In the genomic region with DNA sequence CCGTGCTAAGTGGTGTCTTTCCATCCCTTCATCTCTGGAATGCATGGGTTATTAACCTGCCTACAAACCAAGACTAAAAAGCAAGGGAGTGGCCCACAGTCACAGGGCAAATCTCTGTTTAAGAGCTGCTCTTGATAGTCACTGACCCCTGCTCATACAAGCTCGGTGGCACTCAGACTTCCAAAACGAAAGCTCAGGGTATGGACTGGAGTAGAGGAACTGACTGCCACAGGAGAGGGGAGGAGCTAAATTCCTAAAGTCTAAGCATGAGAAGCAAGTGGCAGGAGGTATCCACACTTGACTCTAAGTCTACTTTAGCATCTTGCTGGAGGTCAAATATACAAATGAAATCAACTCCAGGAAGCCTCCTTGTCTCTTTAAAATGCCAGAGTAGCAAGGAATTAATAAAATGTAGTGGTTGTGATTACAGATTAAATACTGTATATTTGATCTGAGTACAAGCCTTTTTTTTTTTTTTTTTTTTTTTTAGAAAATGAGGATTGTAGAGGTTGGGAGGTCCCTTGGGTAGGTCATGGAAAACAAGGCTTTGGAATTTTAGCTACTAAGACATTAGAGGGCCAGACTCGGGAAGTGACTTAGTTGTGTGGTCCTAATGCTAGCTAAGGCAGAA, we compare ENCODE assay signal across 8 mouse cellular contexts. TPM values are rescaled to one million over a fixed set of nuclear protein-coding genes. Genes with fewer than 3 reads are reported as not detected.
DNase-seq lines count a peak whose midpoint lies in the region; ATAC-seq lines count a peak whose summit lies in the region.

No protein-coding gene starts in this region.

- H3K4me3 ChIP-seq in forebrain, embryonic 10.5 days = peak overlapping the region; percentile 50; the same call in 1 of the 2 replicates
- no peak overlapping the region for H3K4me3 ChIP-seq in forebrain, embryonic 16.5 days (replicated peaks; ENCODE audit: low read length)
- H3K4me3 ChIP-seq in forebrain, embryonic 12.5 days (replicated peaks) = no peak overlapping the region
- H3K4me3 ChIP-seq in liver, embryonic 12.5 days = peak overlapping the region; percentile 58

- H3K27ac ChIP-seq in forebrain, embryonic 10.5 days = peak overlapping the region; percentile 80
- H3K27ac ChIP-seq in forebrain, embryonic 16.5 days (ENCODE audit: low read length) = no peak overlapping the region
- H3K27ac ChIP-seq in forebrain, embryonic 12.5 days = no peak overlapping the region
- no peak overlapping the region for H3K27ac ChIP-seq in liver, embryonic 12.5 days

- DNase-seq in forebrain, embryonic 10.5 days (ENCODE audit: extremely low spot score, low spot score) = no peak
- DNase-seq in 416B (ENCODE audit: low read depth) = peak; percentile 28
- DNase-seq in left cerebral cortex, adult 18-20 months (ENCODE audit: low spot score in 2 of 2) = no peak
- no peak for DNase-seq in frontal cortex, postnatal 10 days (ENCODE audit: low spot score in 2 of 2)
- DNase-seq in kidney, postnatal 4 days = no peak

- no peak overlapping the region for H3K4me2 ChIP-seq in forebrain, embryonic 16.5 days (ENCODE audit: low read length)
- peak overlapping the region; percentile 63; the same call in 1 of the 2 replicates for H3K4me2 ChIP-seq in forebrain, embryonic 12.5 days
- peak overlapping the region; percentile 87 for H3K4me2 ChIP-seq in liver, embryonic 12.5 days

- H3K9me3 ChIP-seq in forebrain, embryonic 10.5 days = no peaks in the 10 kb centered on the region
- no peaks in the 10 kb centered on the region for H3K9me3 ChIP-seq in forebrain, embryonic 16.5 days (ENCODE audit: control insufficient read depth, low read length)
- no peaks in the 10 kb centered on the region for H3K9me3 ChIP-seq in forebrain, embryonic 12.5 days
- H3K9me3 ChIP-seq in liver, embryonic 12.5 days (replicated peaks) = no peaks in the 10 kb centered on the region

- peaks cover 12% of the 10 kb centered on the region for H3K27me3 ChIP-seq in forebrain, embryonic 10.5 days (ENCODE audit: poor library complexity, severe bottlenecking)
- no peaks in the 10 kb centered on the region for H3K27me3 ChIP-seq in forebrain, embryonic 16.5 days (replicated peaks; ENCODE audit: control insufficient read depth, insufficient read depth, low read length)
- peaks cover 7% of the 10 kb centered on the region; the same call in 1 of the 2 replicates for H3K27me3 ChIP-seq in forebrain, embryonic 12.5 days
- no peaks in the 10 kb centered on the region for H3K27me3 ChIP-seq in liver, embryonic 12.5 days (replicated peaks)

- H3K9ac ChIP-seq in forebrain, embryonic 16.5 days (replicated peaks; ENCODE audit: low read depth, low read length) = no peak overlapping the region
- no peak overlapping the region for H3K9ac ChIP-seq in forebrain, embryonic 12.5 days
- H3K9ac ChIP-seq in liver, embryonic 12.5 days = peak overlapping the region; percentile 66; the same call in 1 of the 2 replicates

- no peak for ATAC-seq in forebrain, embryonic 16.5 days
- ATAC-seq in forebrain, embryonic 12.5 days (ENCODE audit: low FRiP score) = no peak
- ATAC-seq in liver, embryonic 12.5 days = no peak

- H3K36me3 ChIP-seq in forebrain, embryonic 10.5 days (replicated peaks) = no peaks in the 10 kb centered on the region
- no peaks in the 10 kb centered on the region for H3K36me3 ChIP-seq in forebrain, embryonic 16.5 days (ENCODE audit: control insufficient read depth, insufficient read depth)
- no peaks in the 10 kb centered on the region for H3K36me3 ChIP-seq in forebrain, embryonic 12.5 days (replicated peaks)
- no peaks in the 10 kb centered on the region for H3K36me3 ChIP-seq in liver, embryonic 12.5 days

- 63% methylated on average over 4 of the region's 4 CpGs for WGBS in forebrain, embryonic 10.5 days
- 67% methylated on average over 4 of the region's 4 CpGs for WGBS in forebrain, embryonic 16.5 days
- WGBS in forebrain, embryonic 12.5 days = 66% methylated on average over 4 of the region's 4 CpGs
- WGBS in liver, embryonic 12.5 days (ENCODE audit: insufficient replicate concordance) = 32% methylated on average over 4 of the region's 4 CpGs

- H3K4me1 ChIP-seq in forebrain, embryonic 10.5 days = peaks cover 13% of the 10 kb centered on the region
- peaks cover 7% of the 10 kb centered on the region for H3K4me1 ChIP-seq in forebrain, embryonic 16.5 days (replicated peaks; ENCODE audit: control insufficient read depth, insufficient read depth, low read length)
- H3K4me1 ChIP-seq in forebrain, embryonic 12.5 days = peaks cover 9% of the 10 kb centered on the region
- peaks cover 61% of the 10 kb centered on the region for H3K4me1 ChIP-seq in liver, embryonic 12.5 days

RNA-seq across cellular contexts. Expression of a gene that starts 20.4 kb away (rescaled TPM):
- polyA plus RNA-seq in forebrain, embryonic 10.5 days (2016; fragmentation: Nextera tagmentation; extraction: Ambion mirVana) = 0.32 and 0.61 TPM in 2 replicates
- 0.41 and 0.52 TPM in 2 replicates for polyA plus RNA-seq in forebrain, embryonic 16.5 days (2015; fragmentation: Nextera tagmentation; extraction: Ambion mirVana)
- 0.59 and 0.77 TPM in 2 replicates for polyA plus RNA-seq in forebrain, embryonic 12.5 days (2016; fragmentation: Nextera tagmentation; extraction: Ambion mirVana)
- 0.12 and 0.19 TPM in 2 replicates for polyA plus RNA-seq in liver, embryonic 12.5 days (2016; fragmentation: Nextera tagmentation; extraction: Ambion mirVana)
- total RNA-seq in left cerebral cortex, adult 18-20 months (2021) = under 1 TPM; 0.30 to 0.65 TPM

RNA-seq across cellular contexts. Expression of a gene that starts 23.3 kb away (rescaled TPM):
- 149 and 153 TPM in 2 replicates for polyA plus RNA-seq in forebrain, embryonic 10.5 days (2016; fragmentation: Nextera tagmentation; extraction: Ambion mirVana)
- polyA plus RNA-seq in forebrain, embryonic 16.5 days (2015; fragmentation: Nextera tagmentation; extraction: Ambion mirVana) = 136 and 140 TPM in 2 replicates
- polyA plus RNA-seq in forebrain, embryonic 12.5 days (2016; fragmentation: Nextera tagmentation; extraction: Ambion mirVana) = 140 and 142 TPM in 2 replicates
- polyA plus RNA-seq in liver, embryonic 12.5 days (2016; fragmentation: Nextera tagmentation; extraction: Ambion mirVana) = 50.8 and 53.5 TPM in 2 replicates
- 10 to 100 TPM; 61.6 to 63.2 TPM for total RNA-seq in left cerebral cortex, adult 18-20 months (2021)

RNA-seq across cellular contexts. Expression of a gene that starts 42.9 kb away (rescaled TPM):
- polyA plus RNA-seq in forebrain, embryonic 10.5 days (2016; fragmentation: Nextera tagmentation; extraction: Ambion mirVana) = not detected in 2 replicates
- 0.36 and 0.38 TPM in 2 replicates for polyA plus RNA-seq in forebrain, embryonic 16.5 days (2015; fragmentation: Nextera tagmentation; extraction: Ambion mirVana)
- polyA plus RNA-seq in forebrain, embryonic 12.5 days (2016; fragmentation: Nextera tagmentation; extraction: Ambion mirVana) = 0.15 and 0.73 TPM in 2 replicates
- 3.4 TPM in 2 replicates for polyA plus RNA-seq in liver, embryonic 12.5 days (2016; fragmentation: Nextera tagmentation; extraction: Ambion mirVana)
- total RNA-seq in left cerebral cortex, adult 18-20 months (2021) = 1 to 10 TPM in 1 of 2 experiments, under 1 TPM in 1; 0.94 to 1.0 TPM

RNA-seq across cellular contexts. Expression of a gene that starts 46.7 kb away (rescaled TPM):
- 33.1 and 36.7 TPM in 2 replicates for polyA plus RNA-seq in forebrain, embryonic 10.5 days (2016; fragmentation: Nextera tagmentation; extraction: Ambion mirVana)
- 34.2 and 36.6 TPM in 2 replicates for polyA plus RNA-seq in forebrain, embryonic 16.5 days (2015; fragmentation: Nextera tagmentation; extraction: Ambion mirVana)
- 30.5 and 37.0 TPM in 2 replicates for polyA plus RNA-seq in forebrain, embryonic 12.5 days (2016; fragmentation: Nextera tagmentation; extraction: Ambion mirVana)
- polyA plus RNA-seq in liver, embryonic 12.5 days (2016; fragmentation: Nextera tagmentation; extraction: Ambion mirVana) = 19.7 and 19.9 TPM in 2 replicates
- total RNA-seq in left cerebral cortex, adult 18-20 months (2021) = 10 to 100 TPM; 33.9 to 36.2 TPM

Comparison
In these comparisons a context has a peak if more than half of its experiments do, and no peak if none do; other contexts are left out.
1. H3K4me3 ChIP-seq: peak in forebrain, embryonic 10.5 days (single experiment) and liver, embryonic 12.5 days (single experiment); none in forebrain, embryonic 16.5 days (single experiment) and forebrain, embryonic 12.5 days (single experiment).